Mouse (Mus musculus): ENCODE results near the gene Fau. TPM values are rescaled to one million over a fixed set of nuclear protein-coding genes. Genes with fewer than 3 reads are reported as not detected.

The Fau gene
- polyA plus RNA-seq, 1 experiment, result 882 TPM

DNA sequence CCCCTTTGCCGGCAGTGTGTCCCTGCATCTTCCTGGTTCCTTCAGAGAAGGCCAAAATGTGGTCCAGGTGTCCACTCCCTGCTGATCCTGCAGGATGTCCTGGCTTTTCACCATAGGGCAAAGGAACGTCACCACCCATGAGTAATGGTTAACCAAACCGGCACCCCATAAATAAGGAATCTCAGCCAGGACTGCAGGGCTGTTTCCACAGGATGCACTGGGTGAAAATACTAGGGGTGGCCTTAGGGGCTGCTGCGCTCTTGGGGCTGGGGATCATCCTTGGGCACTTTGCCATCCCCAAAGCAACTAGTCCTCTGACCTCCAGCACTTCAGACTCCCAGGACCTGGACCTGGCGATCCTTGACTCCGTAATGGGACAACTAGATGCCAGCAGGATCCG, 47.9 kb downstream of the Fau start, which contains the start of gene Naaladl1:
Naaladl1 (plus strand) TSS at position 197 of the 400 bp plus-strand sequence.
- TF ChIP-seq POLR2A (IDR thresholded peaks at IDR 0.05; ENCODE audit: low read depth, low read length) (no peak), CTCF (conservative IDR thresholded peaks at IDR 0.05; ENCODE audit: insufficient read depth, insufficient read length, low read depth, low read length) (no peak)
- Histone ChIP-seq H3K36me3 (ENCODE audit: control insufficient read depth, insufficient read depth, low read length) (no peaks in the 10 kb centered on the region), H3K27me3 (replicated peaks; ENCODE audit: control insufficient read depth, insufficient read depth, low read length) (no peaks in the 10 kb centered on the region), H3K4me3 (ENCODE audit: insufficient read depth, low read depth, low read length) (no peak within 1 kb of the TSS), H3K4me1 (ENCODE audit: control insufficient read depth, insufficient read depth, low read length) (no peaks in the 10 kb centered on the region), H3K27ac (ENCODE audit: insufficient read depth, low read depth, low read length) (no peak within 1 kb of the TSS)
- DNase-seq, result peak; percentile 40
- 62% methylated on average over 7 of the region's 7 CpGs for WGBS

Other genes starting within 250 kb of the Fau start
- 18.5 and 23.1 TPM in 2 replicates for gene Frmd8, start 182.6 kb upstream of the Fau start, polyA plus RNA-seq (2012; rRNA removed)
- gene Slc25a45, start 180.0 kb upstream of the Fau start, polyA plus RNA-seq (2012; rRNA removed), result 52.7 and 63.4 TPM in 2 replicates
- gene Tigd3, start 163.7 kb upstream of the Fau start, polyA plus RNA-seq (2012; rRNA removed), result 0.52 and 0.73 TPM in 2 replicates
- gene Dpf2, start 144.8 kb upstream of the Fau start, polyA plus RNA-seq (2012; rRNA removed), result 71.5 and 79.7 TPM in 2 replicates
- gene Cdc42ep2, start 133.0 kb upstream of the Fau start, polyA plus RNA-seq (2012; rRNA removed), result 12.0 and 12.2 TPM in 2 replicates
- gene Pola2, start 93.6 kb upstream of the Fau start, polyA plus RNA-seq (2012; rRNA removed), result 24.9 and 26.2 TPM in 2 replicates
- not detected in 2 replicates for gene Slc22a20, start 71.7 kb upstream of the Fau start, polyA plus RNA-seq (2012; rRNA removed)
- gene Capn1, start 41.9 kb upstream of the Fau start, polyA plus RNA-seq (2012; rRNA removed), result 36.0 and 38.0 TPM in 2 replicates
- gene Syvn1, start 11.3 kb upstream of the Fau start, polyA plus RNA-seq (2012; rRNA removed), result 31.5 and 32.8 TPM in 2 replicates
- 32.0 and 37.3 TPM in 2 replicates for gene Mrpl49, start 59 bp upstream of the Fau start, polyA plus RNA-seq (2012; rRNA removed)
- gene Znhit2, start 3.3 kb downstream of the Fau start, polyA plus RNA-seq (2012; rRNA removed), result 42.3 and 57.7 TPM in 2 replicates
- gene Tm7sf2, start 10.5 kb downstream of the Fau start, polyA plus RNA-seq (2012; rRNA removed), result 31.2 and 38.4 TPM in 2 replicates
- gene Vps51, start 19.4 kb downstream of the Fau start, polyA plus RNA-seq (2012; rRNA removed), result 65.0 and 67.1 TPM in 2 replicates
- 0.58 TPM in 1 of 2 replicates, not detected in the other for gene Tmem262, start 22.2 kb downstream of the Fau start, polyA plus RNA-seq (2012; rRNA removed)
- not detected in 2 replicates for gene Gm28374, start 24.4 kb downstream of the Fau start, polyA plus RNA-seq (2012; rRNA removed)
- 70.2 and 77.1 TPM in 2 replicates for gene Zfpl1, start 27.1 kb downstream of the Fau start, polyA plus RNA-seq (2012; rRNA removed)
- gene Cdca5, start 27.1 kb downstream of the Fau start, polyA plus RNA-seq (2012; rRNA removed), result 0.37 and 0.67 TPM in 2 replicates
- gene AC131692.1, start 36.6 kb downstream of the Fau start, polyA plus RNA-seq (2012; rRNA removed), result not detected in 2 replicates
- gene Naaladl1, start 47.9 kb downstream of the Fau start, polyA plus RNA-seq (2012; rRNA removed), result 2.0 and 2.1 TPM in 2 replicates
- gene Sac3d1, start 60.8 kb downstream of the Fau start, polyA plus RNA-seq (2012; rRNA removed), result 23.8 and 30.3 TPM in 2 replicates
- 28.7 and 35.0 TPM in 2 replicates for gene Snx15, start 70.5 kb downstream of the Fau start, polyA plus RNA-seq (2012; rRNA removed)
- 4.8 and 5.5 TPM in 2 replicates for gene Batf2, start 83.1 kb downstream of the Fau start, polyA plus RNA-seq (2012; rRNA removed)
- gene Arl2, start 83.7 kb downstream of the Fau start, polyA plus RNA-seq (2012; rRNA removed), result 144 and 157 TPM in 2 replicates
- gene Majin, start 126.5 kb downstream of the Fau start, polyA plus RNA-seq (2012; rRNA removed), result 0.16 and 0.28 TPM in 2 replicates
- gene Gpha2, start 168.5 kb downstream of the Fau start, polyA plus RNA-seq (2012; rRNA removed), result 0.16 and 0.65 TPM in 2 replicates
- gene Ppp2r5b, start 178.0 kb downstream of the Fau start, polyA plus RNA-seq (2012; rRNA removed), result 32.1 and 36.5 TPM in 2 replicates
- 27.4 and 33.2 TPM in 2 replicates for gene Atg2a, start 183.8 kb downstream of the Fau start, polyA plus RNA-seq (2012; rRNA removed)
- 224 and 317 TPM in 2 replicates for gene Ehd1, start 218.9 kb downstream of the Fau start, polyA plus RNA-seq (2012; rRNA removed)
- 26.6 and 31.1 TPM in 2 replicates for gene Cdc42bpg, start 248.6 kb downstream of the Fau start, polyA plus RNA-seq (2012; rRNA removed)

Data from kidney, adult 2 months (tissue).